Mouse (Mus musculus) c-Kit-negative CD71-positive TER-119-positive erythroid progenitor cells, embryonic 14.5 days (primary cell): ENCODE data around the gene A4gnt.

Experiments used
- DNase-seq: peaks from one replicate; pipeline ENCODE4 v3.0.0-alpha.2; 2013; ENCODE audit warnings: low read depth, low spot score

A4gnt gene

DNA sequence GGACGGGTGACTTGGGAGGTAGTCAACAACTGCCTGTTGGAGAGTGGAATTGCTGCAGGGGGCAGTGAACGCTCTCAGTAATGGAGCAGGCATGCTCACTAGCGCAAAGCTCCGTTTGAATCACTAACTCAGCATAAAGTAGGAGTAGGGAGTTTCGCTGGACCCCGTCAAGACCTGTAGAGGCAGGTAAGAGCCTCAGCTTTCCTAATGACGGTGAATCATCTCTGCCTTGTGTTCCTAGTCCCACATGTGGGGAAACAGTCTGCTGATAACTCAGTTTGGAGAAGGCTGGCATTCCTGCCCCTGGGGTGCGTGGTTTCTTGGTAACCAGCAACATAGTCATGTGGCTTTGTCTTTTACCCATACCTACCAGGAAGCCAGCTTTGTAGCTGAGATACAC, 20.0 kb downstream of the A4gnt start:
- DNase-seq: no peak

DNA sequence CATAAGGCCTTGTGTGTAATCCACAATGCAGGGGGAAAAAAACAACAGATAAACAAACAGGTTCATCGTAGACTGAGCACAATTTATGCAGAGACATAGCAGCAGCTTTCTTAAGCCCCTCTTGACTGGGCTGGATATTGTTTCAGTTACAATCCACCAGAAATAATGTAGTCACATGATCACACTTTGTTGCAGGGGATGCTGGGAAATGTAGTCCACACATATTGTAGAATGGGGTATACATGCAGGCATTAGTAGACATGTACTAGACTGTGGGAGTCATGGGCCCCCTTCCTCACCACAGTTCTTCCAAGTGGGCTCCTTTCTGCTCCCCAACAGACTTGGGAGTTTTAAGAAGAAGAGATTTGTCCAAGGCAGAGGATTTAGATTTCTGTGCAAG, 24.5 kb downstream of the A4gnt start:
- DNase-seq: no peak

- no peak for DNase-seq
Observed at GRCm38 (mm10) chr9:99637227-99637626, 24.9 kb downstream of the A4gnt start.

DNA sequence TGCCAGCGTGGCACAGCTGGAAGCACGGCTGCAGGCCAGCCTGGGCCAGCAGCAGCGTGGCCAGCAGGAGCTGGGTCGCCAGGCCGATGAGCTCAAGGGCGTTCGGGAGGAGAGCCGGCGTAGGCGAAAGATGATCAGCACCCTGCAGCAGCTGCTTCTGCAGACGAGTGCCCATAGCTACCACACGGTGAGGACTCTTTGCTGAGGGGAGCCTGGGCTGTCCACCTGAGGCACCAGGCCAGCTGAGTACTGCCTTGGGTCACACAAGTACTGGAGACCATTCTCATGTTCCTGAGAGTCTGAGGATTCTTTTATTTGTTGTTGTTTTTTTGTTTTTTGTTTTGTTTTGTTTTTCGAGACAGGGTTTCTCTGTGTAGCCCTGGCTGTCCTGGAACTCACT, 25.4 kb downstream of the A4gnt start:
- DNase-seq: no peak

DNA sequence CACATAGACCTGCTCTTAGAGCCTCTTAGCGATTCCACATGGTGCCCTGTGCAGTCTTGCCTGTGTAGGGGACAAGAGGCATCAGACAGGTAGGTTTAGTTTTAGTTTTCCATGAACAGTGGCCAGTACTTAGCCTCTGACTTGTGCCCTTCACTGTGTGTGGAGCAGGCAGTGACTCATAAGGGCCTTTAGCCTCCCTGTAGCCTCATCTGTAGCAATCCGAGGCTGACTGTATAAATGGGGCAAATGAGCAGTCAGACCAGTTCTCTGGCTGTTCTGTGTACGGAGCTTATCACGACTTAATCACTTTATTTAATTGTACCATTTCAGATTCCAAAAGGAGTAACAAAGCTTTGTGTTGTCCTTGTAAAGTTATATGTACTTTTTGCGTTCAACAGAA, 27.7 kb downstream of the A4gnt start:
- no peak for DNase-seq

DNA sequence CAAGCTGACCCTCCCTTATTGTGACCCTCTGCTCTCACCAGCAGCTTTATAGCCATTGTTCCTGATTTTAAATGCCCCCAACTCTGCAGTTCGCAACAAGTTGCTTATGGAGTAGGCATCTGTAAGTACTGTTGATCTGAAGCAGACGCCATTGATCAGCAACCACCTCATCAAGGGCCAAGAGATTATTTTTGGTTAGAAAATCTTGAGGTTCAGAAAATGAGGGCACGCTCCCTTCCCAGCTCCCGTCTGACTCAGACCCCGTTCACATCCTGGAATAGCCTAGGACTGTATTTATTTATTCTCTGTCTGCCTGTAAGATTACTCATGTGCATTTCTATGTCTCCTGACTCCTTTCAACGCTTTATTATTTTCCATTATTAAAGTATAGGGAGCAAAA, 33.1 kb downstream of the A4gnt start:
- no peak for DNase-seq

DNA sequence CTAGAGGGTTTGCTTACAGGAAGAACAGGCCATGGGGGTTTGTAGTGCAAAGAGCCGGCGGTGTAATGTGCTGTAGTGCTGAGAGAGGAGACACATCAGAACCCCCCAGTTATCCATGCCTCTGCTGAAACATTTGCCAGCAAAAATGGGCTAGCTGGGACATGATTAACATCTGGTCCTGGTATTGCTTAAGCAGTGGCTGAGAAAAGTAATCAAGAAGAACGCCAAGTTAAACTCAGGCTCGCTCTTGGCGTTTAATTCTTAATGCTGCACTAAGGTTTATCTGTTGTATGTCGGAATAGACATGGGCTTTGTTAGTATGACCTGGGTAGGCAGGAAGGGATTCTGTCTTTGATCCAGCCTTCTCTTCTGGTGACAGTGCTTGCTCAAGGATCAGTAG, 33.8 kb downstream of the A4gnt start:
- no peak for DNase-seq

- no peak for DNase-seq
Observed at GRCm38 (mm10) chr9:99660756-99661155, 48.5 kb downstream of the A4gnt start.

GRCm38 (mm10) chr9:99661606-99662166, 49.4 kb downstream of the A4gnt start:
- no peak for DNase-seq

- DNase-seq: peak; percentile 32
Observed at GRCm38 (mm10) chr9:99662406-99662805, 50.1 kb downstream of the A4gnt start.

GRCm38 (mm10) chr9:99662887-99663286, 50.6 kb downstream of the A4gnt start:
- DNase-seq: no peak

- DNase-seq: no peak
Observed at GRCm38 (mm10) chr9:99667596-99667995, 55.3 kb downstream of the A4gnt start.

- DNase-seq: no peak
Observed at GRCm38 (mm10) chr9:99671603-99672002, 59.3 kb downstream of the A4gnt start.
